Mouse (Mus musculus): ENCODE measurements around the gene Dnajb6.
"Not testable (repeated sequence)": the region's sequence is repeated elsewhere in the genome, so short reads cannot be mapped to it uniquely, and the experiment has no call there.

Dnajb6 gene

DNA sequence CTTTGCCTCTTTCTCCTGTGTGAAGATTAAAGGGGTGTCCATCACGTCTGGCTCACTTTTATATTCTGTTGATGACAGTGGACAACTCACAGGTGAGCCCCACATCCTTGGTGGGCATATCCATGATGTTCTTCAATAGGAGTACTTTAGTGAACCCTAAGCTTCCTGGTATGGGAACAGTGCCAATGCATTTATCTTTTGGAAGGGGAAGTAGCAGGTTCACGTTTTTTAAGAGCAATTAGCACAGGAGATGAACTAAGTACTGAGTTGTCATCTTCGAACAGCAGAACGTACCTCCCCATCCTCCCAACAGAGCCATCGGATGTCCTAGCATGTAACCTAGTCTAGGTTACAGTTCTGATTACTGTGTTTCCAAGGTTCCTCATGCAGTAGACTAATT is 23.8 kb downstream of the Dnajb6 start:
- no peak for DNase-seq (ENCODE audit: low read depth, low spot score)

DNA sequence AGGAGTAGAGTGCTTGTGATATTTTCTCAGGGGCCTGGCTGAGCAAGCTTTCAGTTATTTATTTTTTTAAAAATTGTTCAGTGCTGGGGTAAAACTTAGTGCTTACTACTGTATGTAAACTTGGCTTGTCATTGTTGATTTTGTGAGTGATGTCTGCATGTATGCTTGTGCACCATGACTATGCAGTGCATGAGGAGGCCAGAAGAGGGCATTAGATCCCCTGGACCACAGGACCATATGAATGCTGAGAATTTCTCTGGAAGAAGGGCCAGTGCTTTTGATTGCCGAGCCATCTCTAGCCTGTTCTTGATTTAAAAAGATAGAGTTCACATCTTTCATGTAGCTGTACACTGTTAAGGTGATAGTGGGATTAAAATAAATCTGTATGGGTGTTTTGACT is 35.4 kb downstream of the Dnajb6 start:
- no peak for DNase-seq (ENCODE audit: low read depth, low spot score)

DNA sequence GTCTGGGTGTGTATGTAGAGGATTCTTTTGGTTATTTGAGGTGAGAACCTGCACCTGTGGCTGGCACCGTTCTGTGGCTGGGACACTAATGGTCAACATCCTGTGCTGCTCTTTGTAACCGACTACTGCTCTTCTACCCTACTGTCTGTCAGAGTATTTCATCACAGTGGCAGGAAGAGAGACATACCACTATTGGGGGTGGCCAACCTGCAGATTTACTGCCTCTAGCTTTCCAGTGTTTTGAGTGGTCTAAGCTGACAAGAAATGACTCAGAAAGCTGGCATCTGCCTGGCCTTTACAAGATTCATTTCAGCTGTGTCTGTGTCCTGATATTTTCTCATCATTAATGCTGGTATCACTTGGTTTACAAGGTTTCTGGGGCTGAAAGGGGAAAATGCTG is 36.5 kb downstream of the Dnajb6 start:
- no peak for DNase-seq (ENCODE audit: low read depth, low spot score)

DNA sequence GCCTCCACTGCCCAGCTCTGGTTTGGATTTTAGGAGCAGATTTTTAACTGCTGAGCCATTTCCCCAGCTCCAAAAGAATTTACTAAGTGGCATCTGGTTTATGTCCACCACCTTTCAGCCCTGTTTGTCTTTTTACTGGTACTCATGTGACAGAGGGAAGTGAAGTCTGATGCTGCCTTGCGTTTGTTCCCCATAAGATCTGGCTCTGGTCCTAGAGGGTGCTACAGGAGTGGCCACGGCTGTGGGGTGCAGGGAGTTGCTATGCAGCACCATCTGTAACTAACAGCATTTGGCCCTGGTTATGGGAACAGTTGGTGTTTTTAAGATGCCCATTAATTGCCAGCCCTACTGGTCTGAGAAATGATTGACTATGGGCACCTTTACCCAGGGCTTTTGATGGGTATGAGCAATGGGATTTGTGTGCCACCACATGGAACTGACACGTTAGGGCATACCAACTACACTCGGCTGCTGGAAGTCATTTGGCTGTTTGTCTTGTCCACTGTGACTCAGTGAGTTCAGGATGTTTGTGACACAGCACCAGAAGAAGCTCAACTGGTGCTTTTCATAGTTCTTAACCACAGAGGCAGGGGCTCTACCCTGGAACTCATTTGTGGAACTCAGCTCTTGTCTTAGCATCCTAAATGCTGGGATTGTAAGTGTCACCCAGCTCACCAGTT is 37.3 kb downstream of the Dnajb6 start:
- no peak for DNase-seq (ENCODE audit: low read depth, low spot score)

DNA sequence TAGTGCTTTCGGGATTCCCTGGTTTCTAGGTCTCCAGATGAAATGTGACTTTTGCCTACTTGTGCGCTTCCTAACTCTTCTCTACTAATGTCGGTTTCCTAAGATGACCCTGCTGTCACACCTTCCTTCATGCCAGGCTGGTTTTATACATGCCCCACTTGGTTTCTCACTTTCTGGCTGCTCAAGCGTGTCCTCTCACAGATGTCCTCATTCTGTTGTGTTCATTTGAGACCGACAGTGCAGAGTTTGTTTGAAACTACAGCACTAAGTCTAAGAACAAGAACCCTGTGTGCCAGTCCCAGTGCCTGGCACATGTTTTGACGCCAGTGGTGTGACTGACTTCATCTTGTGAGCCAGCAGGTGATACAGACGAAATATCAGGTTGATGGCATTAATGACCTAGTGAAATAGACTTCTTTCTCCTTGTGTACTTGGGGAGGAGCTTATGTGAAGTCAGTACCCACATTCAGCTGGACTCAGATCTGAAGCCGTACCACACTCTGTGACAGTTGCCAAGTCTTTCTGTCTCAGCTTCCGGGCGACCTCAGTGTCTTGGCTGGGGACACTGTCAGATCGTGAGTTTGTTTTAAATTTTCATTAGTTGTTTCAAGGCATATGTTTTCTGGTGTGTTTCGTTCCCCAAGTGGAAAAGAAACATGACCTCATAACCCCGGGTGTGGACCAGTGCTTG is 38.1 kb downstream of the Dnajb6 start:
- DNase-seq (ENCODE audit: low read depth, low spot score) = no peak

DNA sequence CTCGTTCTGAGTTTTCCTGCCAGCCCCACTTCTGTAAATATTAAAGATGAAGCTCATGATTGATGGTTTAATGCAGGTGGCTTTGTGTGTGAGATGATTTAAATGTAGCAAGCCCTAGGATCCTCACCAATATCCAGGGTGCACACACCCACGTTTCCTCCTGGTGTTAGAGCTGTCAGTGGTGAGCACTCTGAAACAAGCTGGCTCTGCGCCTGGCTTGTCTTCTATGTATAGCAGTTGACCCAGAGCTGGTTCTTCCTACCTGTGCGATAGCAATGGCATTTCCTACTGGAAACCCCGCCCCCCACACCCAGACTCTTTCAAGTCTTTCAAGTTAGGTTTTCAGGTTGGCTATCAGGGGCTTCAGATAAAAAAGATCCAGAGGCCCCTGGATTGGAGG is 39.9 kb downstream of the Dnajb6 start:
- no peak for DNase-seq (ENCODE audit: low read depth, low spot score)

DNA sequence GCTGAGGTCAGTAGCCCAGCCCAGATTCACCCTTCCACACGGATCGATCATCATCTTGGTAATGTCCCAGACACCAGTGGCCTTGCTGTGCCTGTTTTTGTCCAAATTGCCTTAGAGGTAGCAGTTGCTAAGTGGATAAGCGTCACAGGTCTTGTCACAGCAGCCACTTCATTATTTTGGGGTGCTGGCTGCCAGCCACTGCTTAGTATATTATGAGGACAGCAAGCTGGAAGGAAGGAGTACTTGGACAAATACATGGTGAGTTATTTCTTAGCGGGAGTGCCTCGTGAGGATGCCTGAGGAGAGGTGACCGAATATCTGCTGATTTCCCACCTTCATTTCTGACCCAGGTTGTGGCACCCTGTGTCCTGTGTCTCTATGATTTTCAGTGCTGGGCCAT is 42.5 kb downstream of the Dnajb6 start:
- DNase-seq (ENCODE audit: low read depth, low spot score) = no peak

DNA sequence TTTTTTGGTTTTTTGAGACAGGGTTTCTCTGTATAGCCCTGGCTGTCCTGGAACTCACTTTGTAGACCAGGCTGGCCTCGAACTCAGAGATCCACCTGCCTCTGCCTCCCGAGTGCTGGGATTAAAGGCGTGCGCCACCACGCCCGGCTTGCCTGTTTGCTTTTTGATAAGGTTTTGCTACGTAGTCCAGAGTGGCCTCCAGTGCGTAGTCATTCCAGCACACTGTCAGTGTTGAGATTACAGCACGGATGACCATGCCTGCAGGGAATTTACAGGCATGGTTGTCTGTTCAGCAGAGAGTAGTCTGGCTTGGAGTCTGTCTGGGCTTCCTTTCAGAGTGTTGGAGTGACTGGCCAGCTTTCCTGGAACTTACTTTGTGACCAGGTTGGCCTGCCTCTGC is 44.2 kb downstream of the Dnajb6 start:
- not testable (repeated sequence) for DNase-seq (ENCODE audit: low read depth, low spot score)

DNA sequence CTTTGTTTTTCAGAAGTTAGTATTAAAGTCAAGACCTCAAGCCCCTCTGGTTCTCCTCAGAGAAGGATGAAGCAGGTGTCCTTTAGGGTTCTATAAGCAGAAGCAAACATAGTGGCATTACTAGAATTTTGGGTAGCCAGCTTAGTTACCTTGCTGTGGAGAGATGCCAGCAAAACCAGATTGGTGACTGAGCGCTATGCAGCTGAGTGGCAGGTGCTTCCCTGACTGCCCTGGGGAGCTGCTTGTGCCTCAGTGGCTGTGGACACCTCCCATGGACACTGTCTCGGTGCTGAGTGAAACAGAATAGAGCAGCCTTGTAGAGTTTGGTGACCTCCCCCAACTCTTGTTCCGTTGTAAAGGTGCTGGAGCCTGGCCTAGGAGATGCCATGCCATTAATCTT is 46.8 kb downstream of the Dnajb6 start:
- DNase-seq (ENCODE audit: low read depth, low spot score) = no peak

DNA sequence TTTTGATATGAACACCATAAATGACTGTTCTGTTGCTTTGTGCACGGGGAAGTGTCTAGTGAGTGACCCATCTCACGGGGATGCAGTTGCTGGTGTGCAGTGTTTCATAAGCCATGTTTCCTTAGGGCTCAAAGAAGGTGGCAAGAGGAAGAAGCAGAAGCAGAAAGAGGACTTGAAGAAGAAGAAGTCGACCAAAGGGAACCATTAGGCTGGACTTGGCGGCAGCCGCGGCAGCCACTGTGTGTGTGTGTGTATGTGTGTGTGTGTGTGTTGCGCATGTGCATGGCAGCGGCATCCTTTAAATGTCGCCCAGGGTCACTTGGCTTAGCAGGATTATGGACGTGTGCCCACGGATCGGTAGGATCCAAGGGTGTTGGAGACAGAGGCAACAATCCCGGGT is 49.4 kb downstream of the Dnajb6 start:
- DNase-seq (ENCODE audit: low read depth, low spot score) = not testable (repeated sequence)

DNA sequence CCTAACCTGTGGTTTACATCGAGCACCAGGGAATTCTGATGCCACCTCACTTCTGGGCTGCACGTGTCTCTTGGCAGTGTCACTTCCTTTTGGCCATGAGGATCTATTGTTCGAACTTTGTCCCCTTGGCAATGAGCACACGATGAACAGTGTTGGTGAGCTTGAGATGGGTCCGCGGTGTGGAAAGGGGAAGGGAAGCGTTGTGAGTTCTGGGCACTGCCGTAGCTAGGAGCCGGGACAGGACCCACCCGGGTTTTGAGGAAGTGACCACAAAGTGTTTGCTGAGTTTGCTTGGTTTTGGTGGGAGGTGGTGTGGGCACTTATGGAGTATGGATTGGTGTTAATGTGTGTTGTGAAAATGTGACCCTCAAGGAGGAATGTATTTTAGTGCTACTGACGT is 50.5 kb downstream of the Dnajb6 start:
- DNase-seq (ENCODE audit: low read depth, low spot score) = not testable (repeated sequence)

DNA sequence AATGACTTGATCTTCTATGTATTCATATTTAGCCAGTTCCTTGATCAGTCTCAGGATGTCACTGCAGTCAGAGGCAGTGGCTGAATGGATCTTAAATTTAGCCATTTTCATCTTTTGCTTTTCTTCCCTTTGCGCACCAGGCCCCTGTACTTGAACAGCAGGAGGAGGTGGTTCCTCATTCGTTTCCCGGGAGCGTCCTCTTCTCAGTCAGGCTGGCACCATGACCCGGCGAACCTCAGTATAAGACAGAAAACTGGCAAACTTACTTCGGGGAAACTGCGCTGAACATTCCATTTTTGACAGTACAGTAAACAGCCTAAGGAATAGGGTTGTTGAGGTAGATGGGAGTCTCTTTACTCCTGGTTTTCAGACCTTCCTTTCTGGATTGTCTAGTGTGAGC is 59.4 kb downstream of the Dnajb6 start:
- DNase-seq (ENCODE audit: low read depth, low spot score) = not testable (repeated sequence)

DNA sequence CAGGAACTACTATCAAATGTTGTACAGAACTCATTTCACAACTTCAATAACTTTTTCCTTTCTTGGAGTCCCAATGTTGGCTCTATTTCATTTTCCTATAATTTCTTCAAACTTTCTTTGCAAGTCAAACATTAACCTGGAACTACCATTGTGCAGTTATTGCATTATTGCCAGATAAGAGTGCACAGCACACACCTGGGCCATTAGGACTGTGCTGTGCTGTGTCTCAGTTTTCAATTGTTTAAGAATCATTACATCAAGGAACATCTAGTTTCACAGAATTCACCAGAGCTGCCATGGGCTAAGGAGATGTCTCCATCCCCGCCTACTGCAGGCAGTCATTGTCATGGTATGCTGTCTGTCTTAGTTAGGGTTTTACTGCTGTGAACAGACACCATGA is 73.5 kb downstream of the Dnajb6 start:
- DNase-seq (ENCODE audit: low read depth, low spot score) = no peak

DNA sequence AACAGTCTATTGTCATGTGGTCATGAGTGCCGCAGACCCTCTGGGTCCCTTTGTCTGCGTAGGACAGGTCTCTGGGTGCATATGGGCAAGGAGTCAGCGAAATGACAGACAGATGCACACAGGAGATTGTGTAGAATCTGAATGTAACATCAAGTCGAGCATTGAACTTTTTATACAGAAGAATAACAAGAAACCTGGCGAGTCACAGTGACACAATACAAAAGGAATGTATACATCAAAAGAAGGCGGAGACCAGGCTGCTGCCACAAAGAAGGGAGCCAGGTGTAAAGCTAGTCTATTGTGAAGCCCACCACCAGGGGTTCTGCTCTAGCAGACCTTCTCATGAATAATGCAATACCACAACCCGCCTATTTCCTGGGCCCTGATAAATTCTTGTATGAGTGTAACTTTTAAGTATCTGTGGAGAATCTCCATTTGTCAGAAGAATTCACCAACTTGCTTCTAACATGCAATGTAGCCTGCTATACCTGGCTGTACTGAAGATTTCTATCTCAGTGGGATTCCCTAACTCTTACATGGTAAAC is 76.0 kb downstream of the Dnajb6 start:
- DNase-seq (ENCODE audit: low read depth, low spot score) = not testable (repeated sequence)

DNA sequence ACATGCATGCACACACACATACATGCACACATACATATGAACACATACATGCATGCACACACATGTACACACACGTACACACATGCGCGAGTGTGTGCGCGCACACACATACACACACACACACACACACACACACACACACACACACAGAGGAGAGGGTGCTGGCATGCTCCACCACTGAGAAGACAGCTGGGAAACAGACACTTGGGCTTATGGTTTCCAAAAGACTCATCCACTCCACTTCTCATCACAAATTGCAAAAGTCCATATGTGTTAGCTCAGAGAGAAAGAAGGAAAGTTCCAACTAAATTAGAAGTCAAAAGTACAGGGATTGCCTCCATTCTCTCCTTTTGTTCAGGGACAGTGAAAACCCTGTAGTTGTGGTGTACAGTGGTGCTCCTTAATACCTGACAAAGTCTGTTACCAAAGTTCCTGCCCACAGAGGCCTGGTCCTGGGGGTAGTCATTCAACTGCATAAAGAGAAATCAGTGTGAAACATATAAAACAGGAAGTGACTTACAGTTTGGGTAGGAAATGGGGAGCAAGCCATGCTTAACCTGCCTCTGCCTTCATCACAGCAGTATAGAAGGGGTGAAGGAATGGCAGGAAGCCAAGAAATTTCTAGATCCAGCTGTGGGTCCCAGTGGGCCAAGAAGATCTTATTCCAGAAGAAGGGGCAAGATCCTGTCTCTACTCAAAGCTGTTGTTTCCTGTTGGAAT is 81.2 kb downstream of the Dnajb6 start:
- no peak for DNase-seq (ENCODE audit: low read depth, low spot score)

DNA sequence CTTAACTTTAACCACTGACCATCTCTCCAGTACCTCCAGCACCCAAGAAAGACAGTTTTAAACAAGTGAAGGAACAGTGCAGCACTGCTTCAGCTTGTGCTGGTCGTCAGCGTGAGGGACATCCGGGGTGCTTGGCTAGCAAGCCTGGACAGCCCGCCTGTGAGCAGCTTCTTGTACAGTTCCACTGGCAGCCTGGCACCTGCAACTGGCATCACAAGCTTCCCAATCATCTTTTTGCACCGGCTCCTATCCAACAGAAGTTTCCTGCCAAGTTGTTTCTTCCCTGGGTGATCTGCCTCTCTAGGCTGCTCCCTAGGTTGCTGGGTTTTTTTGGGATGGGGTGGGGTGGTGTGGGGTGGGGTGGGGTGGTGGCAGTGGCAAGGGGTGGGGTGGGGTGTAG is 81.9 kb downstream of the Dnajb6 start:
- DNase-seq (ENCODE audit: low read depth, low spot score) = no peak

DNA sequence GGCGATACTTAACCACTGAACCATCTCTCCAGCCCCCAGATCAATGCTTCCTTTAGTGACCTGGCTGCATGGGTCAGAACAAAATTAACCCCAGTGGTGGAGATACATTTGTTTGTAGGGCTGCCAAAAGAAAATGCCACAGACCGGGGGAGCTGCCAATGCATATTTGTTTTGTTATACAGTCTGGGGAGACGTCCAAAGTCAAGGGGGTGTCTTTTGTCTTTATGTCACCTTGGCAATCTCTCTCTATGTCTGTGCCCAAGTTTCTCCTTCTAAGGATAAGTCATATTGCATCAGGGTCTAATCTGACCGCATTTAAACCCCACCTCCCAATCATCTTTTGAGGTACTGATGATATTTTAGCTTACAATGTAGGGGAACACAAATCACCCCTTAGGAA is 82.8 kb downstream of the Dnajb6 start:
- DNase-seq (ENCODE audit: low read depth, low spot score) = no peak

DNA sequence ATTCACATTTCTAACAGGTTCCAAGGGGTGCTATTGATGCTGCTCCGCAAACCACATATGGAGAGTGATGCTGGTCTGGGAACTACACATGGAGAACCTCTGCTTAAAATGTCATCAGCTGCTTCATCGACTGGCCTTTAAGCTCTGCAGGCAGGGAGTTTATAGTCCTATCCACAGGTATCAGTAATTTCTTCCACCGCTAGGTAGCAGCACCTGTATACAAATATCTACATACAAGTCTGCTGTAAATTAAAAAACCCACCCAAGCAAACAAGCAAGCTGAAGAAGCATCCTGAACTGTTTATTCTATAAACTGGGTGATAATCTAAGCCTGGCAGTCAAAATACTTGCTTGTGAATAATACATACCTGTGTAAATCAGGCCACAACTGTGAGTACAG is 89.3 kb downstream of the Dnajb6 start:
- no peak for DNase-seq (ENCODE audit: low read depth, low spot score)

DNA sequence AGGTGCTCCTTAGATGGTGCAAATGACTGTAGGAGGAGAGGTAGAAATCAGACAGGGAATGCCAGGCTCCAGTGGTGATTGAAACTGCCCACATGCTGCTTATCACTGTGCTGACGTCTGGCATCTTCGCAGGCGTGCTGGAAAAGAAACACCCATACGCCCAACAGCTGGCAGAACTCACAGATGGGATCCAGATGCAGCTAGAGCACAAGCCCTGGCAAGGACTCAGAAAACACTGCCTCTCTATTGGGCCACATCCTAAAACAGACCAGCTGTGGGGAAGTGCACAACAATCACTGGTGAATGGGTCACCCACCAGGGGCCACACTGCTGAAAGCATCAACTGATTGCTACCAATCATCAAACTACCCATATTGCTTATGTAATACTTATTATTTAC is 91.3 kb downstream of the Dnajb6 start:
- no peak for DNase-seq (ENCODE audit: low read depth, low spot score)

DNA sequence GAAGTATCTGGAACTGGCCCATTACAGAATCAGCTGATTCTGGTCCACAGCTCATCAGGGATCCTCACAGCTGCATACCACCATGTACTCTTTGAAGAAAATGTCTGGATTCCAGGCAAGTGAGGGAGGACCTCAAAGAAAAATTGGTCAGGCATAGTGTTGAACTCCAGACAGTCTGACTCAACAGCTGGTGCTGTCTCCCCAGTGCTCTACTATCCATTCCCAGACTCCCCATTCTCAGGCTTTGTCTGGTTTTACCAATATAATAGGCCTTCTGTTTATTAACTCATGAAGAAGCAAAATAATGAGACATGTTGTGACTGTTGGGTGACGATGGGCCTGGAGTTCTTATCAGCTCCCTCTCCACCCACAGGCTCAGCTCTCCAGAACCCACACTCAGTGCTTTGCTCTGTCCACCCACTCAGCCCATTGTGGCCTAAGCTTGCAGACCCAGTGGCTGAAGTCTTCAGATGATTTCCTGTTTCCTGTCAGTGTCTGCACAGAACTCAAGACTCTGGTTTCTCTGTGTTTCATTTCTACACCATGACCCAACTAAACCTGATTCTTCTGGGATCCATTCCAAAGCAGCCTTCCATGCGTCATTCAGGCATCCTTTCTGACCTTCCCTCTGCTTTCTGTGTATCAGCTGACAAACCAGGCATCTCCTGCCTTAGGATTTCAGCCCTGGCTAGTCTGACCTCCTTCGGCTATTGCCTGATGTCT is 107.1 kb downstream of the Dnajb6 start:
- DNase-seq (ENCODE audit: low read depth, low spot score) = no peak

DNA sequence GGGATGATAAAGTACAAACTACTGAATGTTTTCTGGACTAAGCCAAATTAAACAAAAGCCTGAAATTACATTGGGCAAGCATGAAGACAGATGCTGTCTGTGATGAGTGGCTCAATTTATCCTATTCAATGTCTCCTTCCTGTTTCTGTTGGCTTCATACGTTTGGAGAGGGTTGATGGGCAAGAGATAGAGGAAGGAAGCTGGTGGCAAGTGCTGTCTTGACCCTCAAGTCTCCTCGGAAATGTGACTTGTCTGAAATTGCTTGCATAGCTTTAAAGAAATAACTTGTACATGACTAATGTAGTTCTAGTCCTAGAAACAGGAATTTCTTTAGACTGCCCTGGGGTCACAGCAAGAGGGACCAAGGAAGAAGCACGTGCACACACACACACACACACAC is 109.5 kb downstream of the Dnajb6 start:
- DNase-seq (ENCODE audit: low read depth, low spot score) = no peak

DNA sequence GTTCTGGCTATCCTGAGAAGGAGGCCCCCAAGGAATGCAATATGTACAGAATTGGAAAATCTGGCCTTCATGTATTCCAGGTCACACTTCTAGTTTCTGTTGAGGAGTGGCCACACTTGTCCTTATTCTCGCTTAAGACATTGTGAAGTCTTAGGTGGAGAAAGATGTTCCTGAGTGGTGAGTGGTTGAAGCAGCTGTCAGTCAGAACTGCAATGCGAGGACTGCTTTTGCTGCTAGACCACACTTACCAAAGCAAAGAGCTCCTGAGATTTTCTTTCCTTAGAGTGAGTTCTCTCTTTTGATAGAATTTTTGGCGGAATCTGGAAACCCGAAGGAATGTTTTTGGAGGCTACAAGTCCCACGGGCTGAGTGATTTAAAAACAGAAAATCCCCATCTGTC is 112.0 kb downstream of the Dnajb6 start:
- no peak for DNase-seq (ENCODE audit: low read depth, low spot score)
